Mouse (Mus musculus): Measurements from ENCODE around the gene Tmem88b.
A peak's percentile ranks its signal among the peaks of the same experiment; 100 is the strongest.
"Not testable (repeated sequence)": the region's sequence is repeated elsewhere in the genome, so short reads cannot be mapped to it uniquely, and the experiment has no call there.

The Tmem88b gene

DNA sequence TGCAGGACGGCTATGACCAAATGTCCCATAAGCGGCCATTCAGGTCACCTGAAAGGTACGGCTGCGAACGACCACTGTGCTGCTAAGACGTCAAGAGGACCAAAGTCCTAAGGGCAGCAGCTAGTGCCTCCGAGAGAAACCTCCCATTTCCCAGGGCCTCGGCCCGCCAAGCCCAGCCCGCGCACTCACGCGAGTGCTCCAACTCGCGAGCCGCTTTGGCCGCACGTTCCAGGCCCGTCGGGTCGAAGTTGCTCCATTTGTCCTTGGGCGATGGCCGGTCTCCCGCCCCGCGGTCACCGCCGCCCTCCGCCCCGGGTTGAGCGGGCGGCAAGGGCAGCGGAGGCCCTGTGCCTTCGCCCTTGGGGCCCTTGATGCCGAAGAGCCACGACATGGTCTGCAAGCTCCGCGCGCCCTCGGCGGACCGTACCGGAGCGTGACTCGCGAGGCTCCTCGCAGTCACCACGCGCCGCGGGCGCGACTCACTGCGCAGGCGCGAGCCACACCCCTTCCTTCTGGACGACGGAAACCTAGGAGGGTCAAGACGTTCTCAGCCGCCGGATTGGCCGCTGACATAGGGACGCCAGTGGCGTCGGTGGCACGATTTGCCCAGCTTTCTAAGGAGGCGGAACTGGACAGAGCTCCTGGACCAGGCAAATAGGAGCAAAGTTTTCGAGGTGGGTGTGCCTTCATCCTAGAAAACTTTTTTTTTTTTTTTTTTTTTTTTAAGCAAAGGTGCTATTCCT is 24.9 kb downstream of the Tmem88b start, which contains the start of gene Atad3a:
Atad3a (minus strand) TSS at position 481 of the 743 bp plus-strand sequence.
- peak; percentile 98 to 99 for DNase-seq (ENCODE audit: low spot score in 2 of 2)

DNA sequence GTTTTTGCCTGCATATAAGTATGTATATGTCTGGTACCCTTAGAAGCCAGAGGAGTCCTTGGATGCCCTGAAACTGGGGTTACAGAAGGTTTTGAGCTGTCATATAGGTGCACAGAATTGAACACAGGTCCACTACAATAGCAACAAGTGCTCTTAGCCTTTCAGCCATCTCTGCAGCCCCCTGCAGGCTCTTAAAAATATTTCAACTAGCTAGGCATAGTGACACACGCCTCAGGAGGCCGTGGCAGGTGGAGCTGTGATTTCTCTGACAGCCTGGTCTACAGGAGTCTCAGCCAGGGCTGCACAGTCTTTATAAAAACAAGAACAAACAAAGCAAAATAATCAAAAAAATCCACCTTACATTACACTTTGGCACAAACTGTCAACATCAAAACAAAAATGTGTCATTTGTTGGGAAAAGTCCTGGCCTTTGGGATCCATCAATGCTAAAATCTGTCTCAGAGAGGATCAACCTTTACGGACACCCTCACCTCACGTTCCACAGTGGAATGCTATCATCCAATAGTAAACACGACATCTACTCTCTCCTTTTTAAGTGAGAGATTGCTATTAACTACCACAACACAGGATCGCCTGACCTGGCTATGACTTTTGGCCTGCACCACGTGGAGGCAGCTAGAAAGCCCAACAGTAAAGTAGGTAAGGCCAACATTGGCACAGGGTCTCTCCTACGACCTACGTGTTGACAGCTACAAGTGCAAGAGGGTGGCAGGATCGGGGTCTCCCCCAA is 25.6 kb downstream of the Tmem88b start:
- no peak for DNase-seq (ENCODE audit: low spot score in 2 of 2)

DNA sequence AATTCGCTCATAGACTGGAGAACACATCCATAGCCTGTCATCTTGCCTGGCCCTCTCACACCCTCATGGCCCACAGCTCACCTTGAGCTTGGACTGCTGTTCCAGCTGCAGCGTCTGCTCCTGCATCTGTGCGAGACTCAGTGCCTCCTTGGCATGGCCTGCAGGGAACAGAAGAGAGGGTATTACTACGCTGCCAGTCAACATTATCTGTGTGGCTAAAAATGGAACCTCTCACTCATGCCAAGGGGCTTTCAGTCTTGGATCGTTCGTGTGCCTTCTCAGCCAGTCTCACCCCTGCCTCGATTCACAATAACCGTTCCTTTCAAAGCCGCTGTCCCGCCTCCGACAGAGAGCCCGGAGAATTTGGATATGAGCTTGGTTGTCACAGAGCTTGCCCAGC is 28.7 kb downstream of the Tmem88b start:
- no peak for DNase-seq (ENCODE audit: low spot score in 2 of 2)

DNA sequence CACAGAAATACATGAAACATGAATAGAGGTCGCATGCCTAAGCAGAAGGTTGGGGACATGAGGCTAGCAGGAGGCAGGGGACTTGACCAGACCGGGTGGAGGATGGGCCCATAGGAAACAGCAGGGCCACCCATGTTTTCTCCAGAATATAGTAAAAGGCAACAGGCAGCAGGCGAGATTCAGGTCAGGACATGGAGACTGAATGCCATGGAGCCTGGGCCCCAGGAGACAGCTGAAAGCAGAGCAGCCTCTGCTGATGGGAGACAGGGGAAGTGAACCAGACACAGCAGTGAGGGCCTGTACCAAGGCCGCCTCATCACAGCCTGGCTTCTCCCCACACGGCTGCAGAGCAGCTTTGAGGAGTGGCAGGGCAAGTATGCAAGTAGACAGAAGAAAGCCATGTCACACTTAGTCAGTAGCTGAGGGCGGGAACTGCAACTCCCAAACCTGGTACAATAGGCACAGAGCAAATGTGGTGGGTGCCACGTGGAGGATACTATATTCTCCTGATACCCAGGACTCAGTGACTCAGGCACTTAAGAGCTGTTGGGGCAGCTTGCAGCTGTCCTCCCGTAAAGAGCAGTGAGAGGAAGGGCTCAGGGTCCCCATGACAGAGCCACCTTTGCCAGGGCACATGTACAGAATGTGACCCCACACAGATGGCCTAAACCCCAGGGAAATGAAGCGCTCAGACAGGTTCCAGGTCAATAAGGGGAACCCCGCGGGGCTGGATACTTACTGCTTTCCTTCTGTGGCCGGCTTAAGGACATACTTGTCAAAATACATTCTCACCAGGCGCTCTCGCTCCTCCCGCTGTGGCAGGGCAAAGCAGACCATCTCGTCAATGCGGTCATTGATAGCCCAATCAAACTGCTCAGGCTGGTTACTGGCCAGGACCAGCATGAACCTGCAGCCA is 38.8 kb downstream of the Tmem88b start:
- no peak for DNase-seq (ENCODE audit: low spot score in 2 of 2)

DNA sequence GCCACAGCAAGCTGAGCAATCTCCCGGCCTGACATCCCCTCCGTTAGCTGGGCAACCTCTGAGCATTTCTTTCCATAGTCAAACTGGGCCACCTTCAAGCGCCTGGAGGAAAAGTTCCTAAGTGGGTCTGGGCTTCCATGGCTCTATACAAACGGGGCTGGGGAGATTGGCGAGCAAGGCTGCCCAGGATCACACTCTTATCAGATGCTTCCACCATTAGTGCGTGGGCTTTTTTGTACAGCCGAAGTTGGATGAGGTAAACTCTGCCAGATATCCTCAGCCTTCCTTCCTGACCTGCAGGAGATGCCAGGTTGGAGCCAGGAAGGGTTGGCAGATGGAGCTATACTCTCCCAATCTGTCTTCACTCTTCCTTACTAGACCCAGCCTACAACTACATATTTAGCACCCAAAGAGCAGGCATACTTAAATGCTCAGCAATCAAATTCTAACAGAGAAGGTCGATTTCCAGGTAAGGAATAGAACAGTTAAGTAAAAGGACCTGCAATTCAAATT is 39.6 kb downstream of the Tmem88b start:
- no peak for DNase-seq (ENCODE audit: low spot score in 2 of 2)

DNA sequence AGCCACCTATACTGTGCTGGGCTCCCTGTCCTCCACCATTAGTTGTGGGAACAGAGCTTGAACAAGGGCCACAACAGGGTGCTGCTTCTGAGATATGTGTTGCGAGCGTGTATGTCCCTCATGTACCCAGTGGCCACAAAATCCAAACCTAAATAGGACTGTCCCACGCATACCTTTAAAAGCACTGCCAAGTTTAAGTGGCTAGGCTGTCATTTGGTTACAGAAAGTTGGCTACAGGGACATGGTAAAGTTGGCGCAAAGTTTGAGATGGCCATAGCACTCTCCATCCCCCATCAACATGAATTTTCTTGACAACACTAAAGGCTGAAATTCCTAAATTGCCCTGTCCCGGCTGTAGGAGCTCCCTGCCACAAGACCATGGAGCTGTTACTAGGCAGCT is 40.5 kb downstream of the Tmem88b start:
- DNase-seq (ENCODE audit: low spot score in 2 of 2) = no peak

DNA sequence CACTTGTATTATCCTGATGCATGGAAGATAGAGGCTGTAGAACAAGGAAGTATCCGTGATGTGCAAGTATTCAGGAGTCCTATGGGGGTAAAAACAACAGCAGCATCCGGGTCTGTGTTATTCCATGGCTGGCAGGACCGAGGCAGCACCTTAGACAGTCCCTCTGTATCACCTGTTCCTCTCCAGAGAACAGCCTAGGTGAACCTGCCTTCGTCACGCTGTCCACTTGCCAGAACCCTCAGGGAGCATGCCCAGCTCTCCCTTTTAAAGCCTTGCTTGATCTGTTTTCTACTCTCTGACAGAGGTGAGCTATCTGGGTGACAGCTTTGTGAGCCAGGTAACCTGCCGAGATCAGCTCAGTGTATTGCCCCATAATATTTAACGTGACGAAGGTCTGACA is 41.2 kb downstream of the Tmem88b start:
- no peak for DNase-seq (ENCODE audit: low spot score in 2 of 2)

DNA sequence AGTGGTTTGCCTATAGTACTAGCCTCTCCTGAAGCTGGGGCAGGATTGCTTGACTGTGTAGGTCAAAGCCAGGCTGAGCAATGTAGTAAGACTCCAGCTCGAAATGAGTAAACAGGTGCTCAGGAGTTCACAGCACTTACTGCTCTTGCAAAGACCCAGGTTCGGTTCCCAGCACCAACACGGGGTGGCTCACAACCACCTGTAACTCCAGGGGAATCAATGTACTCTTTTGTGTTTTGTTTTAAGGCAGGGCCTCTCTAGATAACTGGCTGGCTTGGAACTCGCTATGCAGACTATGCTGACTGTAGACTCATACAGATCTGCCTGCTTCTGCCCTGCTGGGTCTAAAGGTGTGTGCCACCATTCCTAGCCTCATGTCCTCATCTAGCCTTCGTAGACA is 43.0 kb downstream of the Tmem88b start:
- DNase-seq (ENCODE audit: low spot score in 2 of 2) = no peak

DNA sequence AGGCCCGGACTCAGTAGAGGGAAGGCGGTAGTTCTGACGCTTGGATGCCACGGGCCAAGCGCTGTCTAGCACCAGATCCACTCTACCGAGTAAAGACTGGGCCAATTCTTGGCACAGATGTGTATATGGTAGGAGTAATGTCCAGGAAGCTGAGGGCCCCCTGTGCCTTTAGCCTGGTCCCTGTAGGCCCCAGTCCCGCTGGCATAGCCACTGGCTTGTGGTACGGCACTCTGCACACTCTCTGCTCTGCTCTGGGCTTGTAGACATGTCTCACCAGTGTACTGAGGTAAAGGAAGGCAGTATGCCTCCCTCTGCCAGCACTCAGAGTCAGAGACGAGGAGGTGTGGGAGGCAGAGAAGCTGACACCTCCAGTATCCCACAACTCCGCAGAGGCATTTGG is 45.0 kb downstream of the Tmem88b start:
- DNase-seq (ENCODE audit: low spot score in 2 of 2) = not testable (repeated sequence)

DNA sequence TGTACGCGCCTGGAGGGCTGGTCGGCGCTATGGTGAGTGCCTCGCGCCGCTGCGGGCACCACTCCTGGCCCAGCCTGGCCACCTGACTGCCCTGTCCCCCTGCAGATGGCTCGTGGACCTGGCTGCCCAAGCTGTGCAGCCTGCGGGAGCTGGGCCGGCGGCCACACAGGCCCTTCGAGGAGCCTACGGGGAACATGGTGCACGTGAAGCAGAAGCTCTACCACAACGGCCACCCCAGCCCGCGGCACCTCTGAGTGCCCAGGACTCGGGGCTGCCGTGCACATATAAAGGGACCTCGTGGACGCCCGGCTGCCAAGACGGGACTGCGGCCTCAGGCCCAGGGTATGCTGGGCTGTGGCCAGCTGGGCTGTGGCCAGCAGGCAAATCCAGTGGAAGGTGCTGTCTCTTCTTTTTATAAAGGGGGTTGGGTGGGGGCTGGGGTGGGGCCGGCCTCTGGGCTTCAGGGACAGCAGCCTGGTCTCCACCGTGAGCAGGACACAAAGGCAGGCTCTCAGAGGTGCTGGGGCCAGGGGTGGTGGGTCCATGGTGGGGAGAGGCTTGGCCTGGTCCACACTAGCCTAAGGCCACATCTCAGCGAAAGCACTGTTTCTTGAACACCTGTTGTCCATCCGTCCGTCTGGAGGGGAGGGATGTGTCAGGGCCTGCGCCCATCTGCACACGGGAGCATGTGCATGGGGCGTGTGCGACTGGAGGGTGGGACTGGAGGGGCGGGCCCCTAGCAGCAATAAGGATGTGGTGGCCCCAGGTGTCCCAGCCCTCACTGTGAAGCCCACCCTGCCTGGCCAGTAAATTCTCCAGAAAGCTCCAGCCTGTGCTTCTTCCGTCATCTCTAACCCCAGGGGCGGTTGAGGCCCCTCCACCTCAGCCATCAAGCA is 45.7 kb downstream of the Tmem88b start:
- peak in 1 of 2 experiments; percentile 64 for DNase-seq (ENCODE audit: low spot score in 2 of 2)

DNA sequence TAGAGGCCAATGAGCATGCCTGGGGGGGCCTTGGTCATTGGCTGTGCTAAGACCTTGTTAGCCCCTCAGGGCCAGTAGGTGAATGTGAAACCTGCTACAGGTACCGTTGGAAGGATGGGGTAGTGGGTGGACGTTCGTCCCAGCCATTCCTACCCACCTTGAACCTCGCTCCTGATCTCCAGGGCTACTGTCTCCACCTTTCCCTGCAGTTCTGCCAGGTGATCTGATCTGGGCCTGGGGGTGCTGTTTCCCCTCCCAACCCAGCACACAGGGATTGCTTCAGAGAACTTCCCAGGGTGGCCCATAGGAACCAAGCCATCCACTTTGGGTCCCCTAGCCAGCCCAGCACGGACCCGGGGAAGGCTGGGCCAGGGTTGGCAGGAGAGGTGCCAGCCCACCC is 46.5 kb downstream of the Tmem88b start:
- DNase-seq (ENCODE audit: low spot score in 2 of 2) = no peak

DNA sequence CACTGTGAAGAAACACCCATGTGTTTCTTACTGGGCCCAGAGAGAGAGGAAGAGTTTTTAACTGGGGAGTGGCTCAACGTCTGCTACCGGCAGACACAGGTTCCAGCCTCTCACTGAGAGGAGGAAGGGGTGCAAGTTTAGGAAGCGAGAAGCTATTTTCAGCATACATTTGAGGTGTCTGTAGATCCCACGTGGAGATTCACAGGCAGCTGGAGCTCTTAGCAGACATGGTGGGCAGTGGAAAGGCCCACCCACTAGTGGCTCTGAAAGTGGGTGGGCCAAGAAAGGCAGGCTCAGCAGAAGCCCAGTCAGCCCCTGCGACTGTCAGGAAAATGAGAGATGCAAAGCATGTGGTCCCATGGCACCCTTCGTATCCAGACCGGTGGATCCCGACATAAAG is 47.4 kb downstream of the Tmem88b start:
- peak in 1 of 2 experiments; percentile 59 for DNase-seq (ENCODE audit: low spot score in 2 of 2)

DNA sequence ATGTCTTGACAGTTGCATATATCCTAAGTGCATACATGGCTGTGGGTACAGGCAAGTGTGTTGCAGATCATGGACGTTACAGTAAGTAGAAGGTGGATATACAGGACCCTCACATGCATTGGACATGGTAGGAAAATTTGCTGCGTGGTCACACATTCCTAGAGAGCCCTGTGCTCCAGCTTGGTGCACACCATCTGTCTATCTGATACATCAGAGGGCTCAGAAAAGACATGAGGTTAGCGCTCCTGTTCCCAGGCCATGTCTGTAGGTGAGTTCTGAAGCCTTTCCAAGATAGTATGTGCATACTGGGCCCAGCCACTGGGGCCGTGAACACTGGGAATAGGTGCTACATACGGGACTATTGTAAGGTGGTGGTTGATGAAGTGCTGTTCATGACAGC is 49.3 kb downstream of the Tmem88b start:
- DNase-seq (ENCODE audit: low spot score in 2 of 2) = no peak

DNA sequence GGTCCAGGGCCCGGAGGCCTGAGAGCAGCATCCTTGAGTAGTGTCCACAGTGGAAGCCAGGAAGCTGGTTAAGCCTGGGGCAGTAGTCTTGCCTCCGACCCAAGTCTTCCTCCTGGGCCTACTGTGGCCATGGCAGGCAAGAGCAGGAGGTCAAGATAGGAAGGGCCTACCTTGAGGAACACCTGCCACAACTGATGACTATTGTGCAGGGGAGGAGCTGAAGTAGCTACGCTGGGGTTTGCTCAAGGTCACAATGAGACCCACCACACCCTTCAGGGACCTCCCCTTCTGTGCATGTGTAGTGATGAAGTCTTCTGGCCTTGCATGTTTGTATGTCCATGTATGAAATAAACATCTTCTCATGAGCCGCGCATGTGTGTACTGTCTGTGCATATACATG is 49.9 kb downstream of the Tmem88b start:
- DNase-seq (ENCODE audit: low spot score in 2 of 2) = no peak

DNA sequence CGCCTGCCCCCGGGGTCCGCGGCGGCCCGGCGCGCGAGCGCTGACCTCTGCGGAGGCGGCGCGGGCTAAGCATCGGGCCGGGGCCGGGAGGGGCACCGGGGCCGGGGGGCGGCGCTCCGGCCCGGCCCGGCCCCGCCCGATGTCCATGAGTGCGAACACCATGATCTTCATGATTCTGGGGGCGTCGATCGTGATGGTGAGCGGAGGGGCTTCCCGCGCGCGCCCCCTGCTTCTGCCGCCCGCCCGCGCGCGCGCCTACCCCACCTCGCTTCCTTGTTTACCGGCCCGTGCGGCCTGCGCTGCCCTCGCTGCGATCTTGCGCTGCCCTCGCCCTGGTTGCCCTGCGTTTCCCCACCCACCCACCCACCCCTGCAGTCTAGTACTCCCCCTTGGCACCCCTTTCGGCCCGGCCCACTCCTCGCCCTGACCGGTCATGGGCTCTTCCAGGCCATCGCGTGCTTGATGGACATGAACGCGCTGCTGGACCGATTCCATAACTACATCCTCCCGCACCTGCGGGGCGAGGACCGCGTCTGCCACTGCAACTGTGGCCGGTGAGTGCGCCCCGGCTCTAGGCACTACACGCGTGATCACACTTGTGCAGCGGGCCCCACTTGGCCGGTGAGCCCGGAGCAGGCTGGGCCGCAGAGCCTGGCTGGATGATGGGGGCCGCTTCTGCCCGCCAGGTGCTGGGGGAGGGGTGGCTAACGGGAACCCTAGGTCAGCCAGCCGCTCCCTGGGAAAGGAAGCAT is 50.5 kb downstream of the Tmem88b start:
- peak; percentile 65 to 72 for DNase-seq (ENCODE audit: low spot score in 2 of 2)

DNA sequence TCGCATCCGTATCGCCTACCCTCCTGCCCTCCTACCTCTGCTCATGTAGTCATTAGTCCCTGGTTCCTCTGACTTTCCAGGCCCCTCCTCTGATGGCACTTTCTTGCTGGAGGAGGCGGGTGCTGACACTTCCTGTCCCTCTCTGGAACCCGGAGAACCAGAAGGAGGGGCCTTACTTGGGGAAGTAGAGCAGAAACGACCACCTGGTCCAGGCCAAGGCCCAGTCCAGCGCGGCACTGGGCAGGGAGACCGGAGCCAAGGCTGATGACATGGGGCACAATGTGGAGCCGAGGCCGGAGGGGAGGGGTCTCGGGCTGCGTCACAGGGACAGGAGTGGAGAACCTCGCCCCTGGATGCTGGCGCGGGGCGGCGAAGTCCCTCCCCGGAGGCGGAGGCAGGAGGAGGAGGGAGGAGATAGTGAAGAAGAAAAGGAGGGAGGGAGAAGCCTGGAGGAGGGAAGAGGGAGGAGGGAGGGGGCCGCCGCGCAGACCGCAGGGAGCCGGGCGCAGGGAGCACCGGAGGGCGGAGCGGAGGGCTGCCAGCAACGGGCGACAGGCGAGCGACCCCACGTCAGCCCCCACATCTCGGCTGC is 51.2 kb downstream of the Tmem88b start, which contains the start of gene Tmem240:
Tmem240 (plus strand) TSS at position 451 of the 592 bp plus-strand sequence.
- DNase-seq (ENCODE audit: low spot score in 2 of 2) = peak; percentile 96

DNA sequence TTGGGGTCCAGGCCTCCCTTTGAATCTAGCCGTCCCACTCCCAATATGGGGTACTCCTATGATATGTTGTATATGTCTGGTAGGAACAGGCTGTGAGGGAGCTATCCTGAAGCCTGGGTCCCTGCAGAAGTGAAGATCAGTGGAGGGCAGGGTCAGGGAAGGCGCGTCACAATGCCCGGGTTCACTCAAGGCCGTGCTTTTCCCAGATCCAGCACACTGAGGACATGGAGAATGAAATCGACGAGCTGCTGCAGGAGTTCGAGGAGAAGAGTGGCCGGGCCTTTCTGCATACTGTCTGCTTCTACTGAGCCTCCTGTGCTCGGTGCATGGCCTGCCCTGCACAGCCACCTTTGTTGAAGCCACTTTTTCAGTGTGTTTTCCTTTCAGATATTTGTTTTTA is 52.4 kb downstream of the Tmem88b start:
- no peak for DNase-seq (ENCODE audit: low spot score in 2 of 2)

All from right cerebral cortex, postnatal 10 days (tissue).